Mouse (Mus musculus) spleen, postnatal 10 days (tissue): ENCODE data around the gene Igf1r.

Source experiments
- DNase-seq, 2 experiments: peaks; one replicate each; pipeline ENCODE4 v3.0.0; 2021 to 2022; ENCODE audit warnings: low spot score in 2 of 2

Igf1r gene

DNA sequence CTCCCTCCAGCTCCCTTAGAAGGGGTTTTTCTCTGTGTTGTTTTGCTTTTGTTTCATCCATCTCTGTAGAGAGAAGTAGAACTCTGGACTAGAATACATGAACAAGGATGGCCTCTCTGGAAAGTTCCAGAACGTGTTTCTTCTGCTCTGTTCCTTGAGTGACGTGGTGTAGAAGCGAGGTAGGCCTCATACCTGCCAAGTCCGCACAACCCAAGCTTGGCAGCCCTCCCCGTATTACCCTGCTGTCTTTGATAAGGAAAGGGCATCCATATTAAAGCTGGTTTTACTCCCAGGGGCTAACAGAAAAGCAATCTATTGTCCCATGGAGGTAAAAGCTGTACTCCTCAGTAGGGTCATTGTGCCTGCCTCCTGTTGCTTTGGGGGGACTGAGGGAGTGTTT is 164.9 kb downstream of the Igf1r start:
- DNase-seq: no peak

DNA sequence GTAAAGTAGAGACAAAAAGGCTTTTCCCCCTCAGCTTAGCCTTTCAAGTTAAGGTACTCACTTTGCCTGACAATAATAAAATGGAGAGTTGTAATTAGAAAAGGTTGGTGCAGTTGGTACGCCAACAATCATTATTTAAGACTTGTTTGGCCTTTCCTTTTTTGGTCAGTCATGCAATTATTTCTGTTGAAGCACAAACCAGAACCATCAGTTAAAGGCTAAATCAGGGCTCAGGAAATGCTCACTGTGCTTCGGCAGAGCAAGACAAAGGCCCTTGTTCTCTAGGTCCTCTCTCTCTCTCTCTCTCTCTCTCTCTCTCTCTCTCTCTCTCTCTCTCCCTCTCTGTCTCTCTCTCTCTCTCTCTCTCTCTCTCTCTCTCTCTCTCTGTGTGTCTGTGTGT is 165.4 kb downstream of the Igf1r start:
- DNase-seq: no peak

DNA sequence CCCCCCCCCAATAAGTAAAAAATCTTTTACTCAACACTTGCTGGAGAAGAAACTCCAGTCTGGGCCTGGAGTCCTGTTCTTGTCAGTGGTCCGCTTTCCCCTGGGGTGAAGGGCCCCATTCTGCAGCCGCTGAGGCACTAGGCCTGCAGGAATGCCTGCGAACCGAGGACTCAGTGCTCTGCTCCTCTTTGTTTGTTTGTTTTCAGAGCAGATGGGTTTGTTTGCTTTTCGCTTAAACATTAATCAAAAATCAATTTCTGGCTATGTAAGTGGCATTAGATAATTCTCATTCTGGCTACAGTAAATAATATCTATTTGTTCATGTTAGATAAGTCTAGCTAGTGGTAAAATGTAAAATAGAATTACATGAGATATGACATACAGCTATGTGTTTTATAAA is 167.0 kb downstream of the Igf1r start:
- DNase-seq: no peak

DNA sequence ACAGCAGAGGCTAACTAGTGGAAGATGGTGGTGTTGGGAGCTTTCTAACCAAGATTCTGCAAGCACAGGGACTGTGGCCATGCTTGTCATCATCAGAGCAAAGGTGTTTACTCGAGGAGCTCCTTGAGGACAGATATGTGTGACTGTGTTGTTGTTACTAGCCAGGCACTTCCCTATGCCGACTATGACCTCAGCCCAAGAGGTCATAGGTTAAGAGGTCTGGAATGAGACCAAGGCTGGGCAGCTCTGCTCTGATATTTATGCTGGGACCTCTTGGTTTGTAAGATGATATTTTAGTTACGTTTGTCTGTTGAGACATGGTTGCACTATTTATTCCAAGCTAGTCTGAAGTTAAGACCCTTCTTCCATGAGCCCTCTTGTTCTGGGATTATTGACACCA is 169.8 kb downstream of the Igf1r start:
- DNase-seq: no peak

DNA sequence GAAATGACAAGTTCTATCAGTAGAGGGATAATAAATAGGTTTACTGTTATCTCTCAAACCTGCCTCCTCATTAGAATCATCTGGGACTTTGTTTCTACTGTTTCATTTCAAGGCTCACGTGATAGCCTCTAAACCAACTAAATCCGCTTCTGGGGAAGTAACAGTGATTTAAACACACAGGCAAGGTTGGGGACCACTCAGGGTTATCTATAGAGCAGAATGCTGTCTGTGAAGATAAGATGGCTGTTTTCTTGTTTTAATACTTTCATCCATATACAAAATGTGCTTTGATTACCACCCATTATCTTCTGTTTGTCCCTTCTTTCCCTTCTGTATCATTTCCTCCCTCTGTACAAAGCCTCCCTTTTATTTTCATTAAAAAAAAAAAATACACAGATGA is 172.7 kb downstream of the Igf1r start:
- DNase-seq: no peak

DNA sequence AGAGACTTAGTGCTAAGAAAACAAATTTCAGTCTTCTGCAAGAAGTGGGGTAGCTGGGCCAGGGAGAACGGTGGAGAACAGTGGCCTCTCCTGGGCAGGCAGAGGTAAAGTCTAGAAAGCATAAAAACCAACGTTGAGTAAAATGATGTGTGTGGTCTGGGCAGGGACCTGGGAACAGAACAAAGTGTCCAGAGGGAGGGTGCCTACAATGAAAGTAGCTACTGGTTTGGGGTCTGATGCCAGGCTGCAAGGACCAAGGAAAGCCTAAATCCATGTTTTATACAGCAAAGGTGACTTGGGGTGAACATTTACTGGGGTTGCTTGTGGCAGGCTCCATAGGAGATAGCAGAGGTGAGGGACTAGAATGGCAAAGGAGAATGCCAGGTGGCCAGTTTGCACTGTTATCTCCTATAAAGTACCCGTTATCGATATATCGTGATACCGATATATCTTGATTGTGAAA is 175.2 kb downstream of the Igf1r start:
- DNase-seq: peak in 1 of 2 experiments; percentile 61

DNA sequence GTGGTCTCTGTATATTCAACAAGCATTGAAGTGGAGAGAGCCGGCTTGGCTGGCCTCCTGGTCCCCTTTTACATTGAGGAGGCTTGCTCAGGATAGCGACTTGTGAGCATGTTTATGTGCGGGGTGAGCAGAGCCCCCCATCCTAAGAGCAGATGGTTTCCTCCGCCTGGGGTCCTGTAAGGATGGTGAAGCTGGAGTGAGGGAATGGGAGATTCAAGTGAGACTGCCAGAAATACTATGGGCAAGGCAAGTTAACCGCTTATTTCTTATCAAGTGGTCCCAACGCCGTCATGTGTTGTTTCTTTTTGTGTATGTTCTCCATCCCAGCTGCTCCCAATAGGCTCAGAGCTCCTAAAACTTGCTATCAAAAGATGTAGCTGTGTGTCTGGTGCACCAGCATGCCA is 175.6 kb downstream of the Igf1r start:
- DNase-seq: peak; percentile 35 to 50

DNA sequence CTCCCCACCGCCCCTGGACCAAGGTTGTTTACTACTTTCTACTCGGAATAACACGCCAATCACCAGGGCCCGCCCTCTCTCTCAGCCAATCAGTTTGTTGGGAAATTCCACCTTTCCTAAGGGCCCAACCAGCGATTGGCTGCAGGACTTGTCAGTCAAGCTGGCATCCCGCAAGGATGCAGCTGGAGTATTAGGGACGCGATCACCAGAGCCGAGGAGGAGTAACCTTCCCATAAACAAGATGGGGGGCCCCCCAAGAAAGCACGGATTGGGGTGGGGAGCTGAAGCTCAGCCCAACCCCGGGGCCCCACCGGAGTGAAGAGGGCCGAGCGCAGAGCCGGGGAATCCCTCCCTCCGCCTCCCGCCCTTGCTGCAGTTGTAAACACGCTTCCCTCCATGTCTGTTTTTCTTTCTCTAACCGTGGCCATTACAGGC is 176.5 kb downstream of the Igf1r start:
- peak; percentile 98 for DNase-seq

DNA sequence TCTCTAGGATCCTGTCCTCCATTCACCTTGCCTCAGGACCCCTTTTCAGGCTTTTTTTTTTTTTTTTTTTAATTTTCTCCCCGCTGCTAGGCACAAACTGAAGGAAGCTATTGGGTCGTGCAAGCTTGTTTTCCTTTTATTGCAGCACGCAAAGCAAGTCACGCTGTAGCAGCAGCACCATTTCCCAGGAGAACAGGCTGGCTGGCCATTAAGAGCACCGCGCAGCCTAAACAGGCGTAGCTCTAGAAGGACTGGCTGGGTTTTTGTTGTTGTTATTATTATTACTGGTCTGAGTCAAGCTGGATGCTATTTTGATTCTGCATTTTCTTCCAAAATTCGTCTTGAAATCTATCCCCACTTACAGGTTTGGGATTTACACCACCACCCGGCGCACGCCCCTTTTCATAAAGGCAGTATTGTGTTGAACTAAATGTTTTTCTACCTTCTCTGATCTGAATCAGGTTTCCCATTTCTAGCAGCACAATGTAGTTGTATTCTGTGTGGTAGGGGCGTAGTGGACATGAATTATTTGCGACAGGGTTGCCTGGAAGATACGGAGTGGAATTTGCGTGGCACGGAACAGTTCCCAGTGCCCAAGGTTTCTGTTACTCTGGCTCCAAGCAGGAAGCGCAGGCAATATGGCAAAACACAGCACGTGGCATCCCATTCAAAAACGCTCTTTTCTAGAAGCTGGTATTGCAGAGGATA is 177.1 kb downstream of the Igf1r start:
- peak; percentile 87 to 88 for DNase-seq

DNA sequence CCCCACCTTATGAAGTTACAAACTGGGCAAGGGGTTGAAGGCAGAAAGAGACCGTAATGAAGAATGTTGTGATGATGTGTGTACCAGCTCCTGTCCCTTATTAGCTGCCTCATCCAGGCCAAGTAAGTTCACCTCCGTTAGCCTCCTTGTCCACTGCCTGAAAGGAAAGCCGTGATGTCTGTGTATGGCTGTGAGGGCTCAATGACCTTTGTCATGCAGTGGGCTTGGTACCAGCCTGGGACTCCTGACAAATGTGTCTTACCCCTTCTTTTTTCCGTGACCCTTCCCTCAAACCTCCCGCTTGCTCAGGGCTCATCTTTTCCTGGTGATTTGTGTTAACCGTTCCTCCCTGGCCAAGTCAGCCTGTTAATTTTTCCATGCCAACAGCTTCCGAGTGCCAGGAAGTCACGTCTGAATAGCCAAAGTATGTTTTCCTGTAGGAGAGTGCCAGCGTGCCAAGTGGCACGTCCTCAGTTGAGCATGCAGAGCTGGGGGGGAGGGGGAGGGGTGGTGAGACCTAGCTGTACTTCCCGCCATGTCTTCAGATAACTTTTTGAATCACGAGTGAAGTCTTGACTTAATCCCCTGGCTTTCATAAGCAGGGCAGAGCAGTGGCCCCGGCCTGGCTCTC is 178.4 kb downstream of the Igf1r start:
- no peak for DNase-seq

DNA sequence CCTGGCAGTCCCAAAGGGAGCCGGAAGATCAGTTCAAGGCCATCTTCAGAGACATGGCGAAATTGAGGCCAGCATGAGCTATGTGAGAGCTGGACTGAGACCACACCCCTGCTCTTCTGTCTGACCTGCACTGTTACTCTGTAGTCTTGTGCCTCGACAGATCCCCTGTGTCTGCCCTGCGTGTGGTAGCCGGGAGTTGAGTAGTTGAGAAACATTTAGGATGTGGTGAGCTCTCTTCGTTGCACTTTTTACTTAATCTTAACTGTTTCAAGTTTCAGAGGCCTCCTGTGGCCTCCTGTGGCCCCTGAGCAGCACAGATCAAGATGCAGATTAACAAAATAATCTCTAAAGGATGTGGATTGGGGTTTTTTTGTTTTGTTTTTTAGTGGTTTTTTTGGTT is 181.1 kb downstream of the Igf1r start:
- no peak for DNase-seq

DNA sequence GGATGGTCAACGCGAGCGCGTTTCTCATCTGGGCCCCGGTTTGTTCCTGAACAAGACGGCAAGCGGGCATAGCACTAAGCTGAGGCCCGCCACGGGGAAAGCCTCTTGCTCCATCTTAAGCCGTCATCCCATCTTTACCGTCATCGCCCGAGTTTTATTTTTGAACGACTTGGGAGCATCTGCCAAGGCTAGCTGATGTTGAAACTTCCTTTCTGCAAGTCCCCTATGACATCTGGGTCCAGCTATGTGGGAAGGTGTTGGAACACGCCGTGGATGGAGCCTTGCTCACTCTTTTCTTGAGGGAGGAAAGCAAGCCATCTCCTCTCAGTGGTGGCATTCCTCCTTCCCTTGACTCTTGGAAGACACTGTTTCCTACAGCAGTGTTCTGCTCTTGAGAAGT is 182.3 kb downstream of the Igf1r start:
- no peak for DNase-seq

DNA sequence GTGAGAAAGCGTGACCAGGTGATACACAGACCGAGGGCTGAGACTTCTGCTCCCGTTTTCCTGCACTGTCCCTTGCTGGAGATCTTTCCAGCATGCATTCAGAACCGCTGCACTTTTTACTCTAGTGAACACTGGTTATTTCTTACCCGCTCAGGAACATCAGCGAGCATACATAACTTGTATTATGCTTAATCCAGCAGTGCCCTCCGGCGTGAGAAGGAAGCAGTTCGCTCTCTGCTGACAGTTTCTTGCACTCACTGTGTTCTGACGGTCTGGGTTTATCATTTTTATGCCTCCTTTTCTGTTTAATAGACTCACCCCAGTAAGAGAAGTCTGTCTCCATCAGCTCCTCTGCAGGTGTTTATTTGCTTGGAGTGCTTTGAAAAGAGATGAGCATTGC is 183.4 kb downstream of the Igf1r start:
- DNase-seq: no peak

DNA sequence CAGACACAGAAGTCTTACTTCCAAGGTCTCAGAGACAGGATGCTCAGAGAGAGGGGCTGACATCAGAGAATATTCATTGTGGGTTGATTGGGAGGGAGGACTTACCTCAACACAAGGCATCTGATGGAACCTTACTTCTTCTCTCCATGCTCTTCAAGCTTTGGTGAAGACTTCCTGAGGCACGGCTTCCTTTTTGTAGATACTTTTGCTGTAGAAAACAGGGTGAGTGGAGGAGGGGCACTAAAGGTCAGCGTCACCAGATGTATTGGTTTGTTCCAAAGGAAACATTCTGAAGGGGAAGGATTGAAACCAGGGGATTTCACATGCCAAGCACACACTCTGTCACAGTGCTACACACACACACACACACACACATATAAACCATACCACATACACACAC is 186.8 kb downstream of the Igf1r start:
- DNase-seq: no peak

DNA sequence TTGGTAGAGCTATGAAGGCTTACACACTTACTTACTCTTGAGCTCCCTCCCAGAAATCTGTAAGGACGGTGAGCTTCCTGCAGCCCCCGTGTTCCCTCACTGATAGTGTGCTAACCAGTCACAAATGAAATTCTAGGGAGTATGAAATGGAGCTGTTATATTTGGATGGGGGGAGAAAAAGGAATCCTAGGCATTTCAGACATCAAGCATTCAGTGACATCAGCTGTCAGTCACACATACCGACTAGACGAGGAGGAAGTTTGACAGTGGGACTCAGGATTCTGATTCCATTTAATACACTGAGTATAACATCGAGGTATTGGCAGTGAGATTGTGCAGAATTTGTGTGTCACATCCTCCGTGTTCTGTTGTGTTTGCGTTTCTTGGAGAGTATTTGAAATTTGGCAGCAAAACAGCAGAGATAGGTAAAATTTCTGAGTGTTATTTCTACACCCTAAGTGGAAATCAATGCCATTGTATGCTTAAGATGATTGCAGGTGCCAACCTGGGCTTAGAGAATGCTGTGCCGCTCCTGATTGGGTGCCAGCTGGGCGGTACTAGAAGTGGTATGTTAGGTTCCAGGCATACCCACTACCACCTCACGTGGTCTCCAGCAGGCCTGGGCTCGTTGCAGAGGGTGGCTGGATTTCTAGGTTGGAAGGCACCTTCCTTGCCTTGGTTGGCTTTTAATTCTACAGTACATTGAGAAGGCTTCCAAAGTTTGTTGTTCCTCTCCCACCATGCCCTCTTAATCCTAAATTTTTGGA is 187.6 kb downstream of the Igf1r start:
- no peak for DNase-seq

DNA sequence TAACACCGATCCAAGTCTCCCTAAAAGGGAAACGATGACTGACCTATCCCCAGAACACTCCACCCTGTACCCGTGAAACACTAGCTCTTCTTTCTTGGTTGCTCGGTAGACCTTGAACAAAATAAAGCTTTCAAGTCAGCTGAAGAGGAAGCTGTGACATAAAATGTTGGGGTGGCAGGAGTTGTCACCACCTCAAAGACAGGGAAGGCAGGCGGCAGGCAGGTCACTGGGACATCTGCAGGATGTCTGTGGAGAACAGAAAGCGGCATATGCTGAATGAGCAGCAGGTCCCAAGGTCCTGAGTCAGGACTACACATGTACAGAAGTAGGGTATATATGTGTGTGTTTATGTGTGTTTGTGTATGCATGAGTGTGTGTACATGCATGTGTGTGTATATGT is 191.6 kb downstream of the Igf1r start:
- DNase-seq: no peak

DNA sequence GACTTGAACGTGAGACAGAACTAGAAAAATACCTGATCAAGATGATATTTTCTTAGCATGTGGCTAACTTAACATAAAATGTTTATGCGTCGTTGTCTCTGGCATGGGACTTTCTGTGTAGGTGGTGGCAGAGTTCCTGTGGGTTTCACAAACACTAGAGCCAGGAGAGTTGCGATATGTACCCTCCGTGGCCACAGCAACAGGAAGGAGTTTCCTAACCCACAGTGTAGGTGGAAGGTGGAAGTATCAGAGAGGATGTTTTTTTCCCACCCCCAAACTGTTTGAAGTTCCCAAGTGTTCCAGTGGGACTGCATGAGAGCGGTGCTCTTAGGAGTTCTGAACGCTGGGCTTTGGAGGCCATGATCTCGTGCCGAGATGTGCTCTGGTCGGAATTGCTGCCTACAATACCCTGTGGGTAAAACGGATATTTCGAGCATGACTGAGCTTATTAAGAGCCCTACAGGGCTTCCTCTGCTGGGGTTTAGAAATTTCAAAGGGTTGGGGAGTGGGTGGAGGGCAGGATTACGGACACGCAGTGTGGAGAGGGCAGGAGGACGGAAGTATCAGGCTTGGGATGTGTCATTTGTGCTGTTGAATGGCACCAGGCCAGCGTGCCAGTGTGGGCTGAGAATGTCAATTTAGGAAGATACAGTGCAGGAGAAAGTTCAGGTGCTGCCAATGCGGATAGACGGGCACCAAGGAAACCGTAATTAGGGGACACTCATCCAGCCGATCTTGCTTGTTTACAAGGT is 195.8 kb downstream of the Igf1r start:
- DNase-seq: no peak

DNA sequence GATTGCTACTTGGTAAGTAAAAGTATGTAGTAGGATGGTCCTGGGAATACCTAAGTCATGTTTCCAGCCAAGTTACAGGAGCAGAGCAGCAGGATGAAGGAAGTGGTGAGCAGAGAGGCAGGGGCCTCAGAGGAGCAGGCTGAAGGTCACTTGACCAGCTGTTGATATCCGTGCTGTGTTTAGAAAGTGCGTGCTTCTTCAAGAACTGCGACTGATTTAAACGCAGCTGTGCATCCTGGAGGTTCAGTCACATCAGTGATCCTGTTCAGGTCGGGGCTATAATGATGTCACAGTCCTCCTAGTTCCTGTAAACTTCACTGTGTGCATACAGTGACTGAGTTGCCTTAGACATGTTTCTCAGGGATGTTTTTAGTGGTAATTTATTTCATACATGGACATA is 199.3 kb downstream of the Igf1r start:
- DNase-seq: no peak

DNA sequence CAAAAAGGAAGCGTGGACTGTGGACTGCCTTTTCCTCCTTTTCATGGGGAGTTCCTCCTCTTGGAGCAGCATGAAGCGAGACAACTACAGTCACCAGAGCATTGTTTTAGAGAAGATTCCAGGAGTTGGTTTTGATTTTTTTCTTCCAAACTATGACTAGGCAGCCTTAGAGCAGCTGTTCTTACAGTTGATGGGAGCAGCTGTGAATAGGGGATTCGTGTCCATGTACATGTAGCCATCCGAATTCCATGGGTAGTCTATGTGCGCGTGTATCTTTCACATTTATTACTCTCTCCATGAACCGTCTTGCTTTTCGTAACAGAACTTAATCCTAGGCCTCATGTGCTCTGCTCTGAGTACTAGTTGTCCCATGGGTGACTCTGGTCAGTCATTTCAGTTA is 199.8 kb downstream of the Igf1r start:
- DNase-seq: no peak

DNA sequence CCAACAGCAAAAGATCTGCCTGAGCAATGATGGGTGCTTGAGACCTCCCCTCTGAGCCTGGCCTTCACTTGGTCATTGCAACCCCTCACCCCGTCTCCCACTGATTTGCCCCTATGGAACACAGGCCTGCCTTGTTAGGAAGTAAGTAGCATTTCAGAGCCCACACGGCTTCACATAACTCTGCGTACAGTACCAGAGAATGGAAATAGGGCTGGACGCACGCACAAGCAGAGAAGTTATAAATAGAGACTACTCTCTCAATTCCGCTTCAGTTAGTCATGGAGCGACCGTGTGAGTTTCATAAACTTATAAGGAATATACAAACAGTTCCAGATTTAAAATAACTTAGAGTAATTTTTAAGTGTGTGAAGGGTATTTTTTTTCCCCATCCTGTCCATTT is 200.6 kb downstream of the Igf1r start:
- DNase-seq: no peak

DNA sequence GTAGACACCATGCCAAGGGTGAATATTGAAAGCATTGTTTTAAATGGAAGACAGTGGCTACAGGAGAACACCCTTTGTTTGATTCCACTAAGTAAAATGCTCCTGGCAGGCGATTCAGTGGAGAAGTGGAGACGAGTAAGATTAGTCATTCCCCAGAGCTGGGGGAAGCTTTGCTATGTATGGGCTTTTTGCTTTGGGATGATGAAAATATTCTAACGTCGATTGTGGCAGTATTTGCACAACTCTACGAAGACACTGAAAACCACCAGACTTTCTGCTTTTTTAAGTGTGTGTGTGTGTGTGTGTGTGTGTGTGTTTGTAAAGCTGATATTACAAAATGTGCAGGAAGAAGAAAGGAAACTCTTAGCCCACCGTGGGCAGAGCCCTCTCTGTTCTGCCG is 202.0 kb downstream of the Igf1r start:
- no peak for DNase-seq

DNA sequence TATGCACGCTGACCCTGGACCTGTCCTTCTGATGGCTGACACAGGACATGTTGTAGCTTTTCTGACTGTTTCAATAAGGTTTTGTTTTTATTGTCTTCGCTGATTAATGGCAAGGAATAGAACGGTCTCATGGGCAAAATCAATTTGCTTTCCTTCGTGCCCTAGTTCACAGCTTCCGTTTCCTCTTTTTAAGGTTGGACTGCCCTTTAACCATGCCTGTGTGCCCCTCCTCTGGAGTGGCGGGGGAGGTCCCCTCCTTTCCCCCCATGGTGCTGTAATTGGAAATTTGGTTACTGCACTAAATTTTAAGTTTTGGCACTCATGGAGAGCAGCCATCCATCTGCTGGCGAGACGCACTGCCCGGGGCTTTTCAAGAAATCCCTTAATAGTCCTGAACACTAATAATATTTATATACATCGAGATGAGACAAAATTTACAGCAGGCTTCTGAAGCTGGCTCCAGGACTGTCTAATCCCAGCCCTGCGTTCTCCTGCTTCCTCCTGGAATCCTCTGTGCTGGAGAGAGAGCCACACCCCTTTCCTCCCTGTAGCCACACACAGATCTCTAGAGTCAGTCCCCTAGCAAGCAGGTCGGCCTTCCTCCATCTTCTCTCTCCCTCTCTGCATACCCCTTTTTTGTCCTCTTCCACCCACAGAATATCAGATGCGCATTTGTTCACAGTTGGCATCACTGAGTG is 207.6 kb downstream of the Igf1r start:
- no peak for DNase-seq
